Mouse (Mus musculus): Measurements from ENCODE around the gene Rpl36a.
"Not testable (repeated sequence)": the region's sequence is repeated elsewhere in the genome, so short reads cannot be mapped to it uniquely, and the experiment has no call there.

Rpl36a gene

GRCm38 (mm10) chrX:134585103-134586002 is at the start of gene Rpl36a:
TSS of gene Rpl36a (plus strand) at chrX:134585654.
- DNase-seq, result peak; percentile 86

- not testable (repeated sequence) for DNase-seq
Measured at GRCm38 (mm10) chrX:134539795-134540194, 45.7 kb upstream of the Rpl36a start.

GRCm38 (mm10) chrX:134540414-134541135 is 44.9 kb upstream of the Rpl36a start:
- DNase-seq, result no peak

GRCm38 (mm10) chrX:134541145-134541954 is 44.1 kb upstream of the Rpl36a start, which contains the start of gene Timm8a1:
TSS of gene Timm8a1 (minus strand) at chrX:134541865.
- DNase-seq, result peak; percentile 26

GRCm38 (mm10) chrX:134541955-134542308 is 43.5 kb upstream of the Rpl36a start:
- no peak for DNase-seq

- DNase-seq, result no peak
Measured at GRCm38 (mm10) chrX:134547330-134547729, 38.1 kb upstream of the Rpl36a start.

GRCm38 (mm10) chrX:134550903-134551302 is 34.6 kb upstream of the Rpl36a start:
- DNase-seq, result peak; percentile 8

GRCm38 (mm10) chrX:134553326-134553725 is 32.1 kb upstream of the Rpl36a start:
- DNase-seq, result no peak

GRCm38 (mm10) chrX:134554425-134554824 is 31.0 kb upstream of the Rpl36a start:
- DNase-seq, result no peak

GRCm38 (mm10) chrX:134564326-134564725 is 21.1 kb upstream of the Rpl36a start:
- DNase-seq, result no peak

- DNase-seq, result no peak
Measured at GRCm38 (mm10) chrX:134566536-134567222, 18.8 kb upstream of the Rpl36a start.

GRCm38 (mm10) chrX:134577896-134578295 is 7.6 kb upstream of the Rpl36a start:
- no peak for DNase-seq

- DNase-seq, result no peak
Measured at GRCm38 (mm10) chrX:134580528-134581305, 4.7 kb upstream of the Rpl36a start.

GRCm38 (mm10) chrX:134582270-134582669 is 3.2 kb upstream of the Rpl36a start:
- no peak for DNase-seq

GRCm38 (mm10) chrX:134582888-134583669 is 2.4 kb upstream of the Rpl36a start, which contains the start of gene Btk:
TSS of gene Btk (minus strand) at chrX:134583570.
- no peak for DNase-seq

- no peak for DNase-seq
Measured at GRCm38 (mm10) chrX:134586447-134586846, 993 bp downstream of the Rpl36a start.

- no peak for DNase-seq
Measured at GRCm38 (mm10) chrX:134588261-134588660, 2.8 kb downstream of the Rpl36a start.

- no peak for DNase-seq
Measured at GRCm38 (mm10) chrX:134588997-134589396, 3.5 kb downstream of the Rpl36a start.

GRCm38 (mm10) chrX:134589836-134590235 is 4.4 kb downstream of the Rpl36a start:
- DNase-seq, result no peak

GRCm38 (mm10) chrX:134599922-134600565 is 14.6 kb downstream of the Rpl36a start:
- DNase-seq, result no peak
